Mouse (Mus musculus): Measurements from ENCODE around the gene Serpine1. TPM values are rescaled to one million over a fixed set of nuclear protein-coding genes. Genes with fewer than 3 reads are reported as not detected.

Gene Serpine1
- total and polyA plus RNA-seq, 3 experiments, result 0.04 to 0.11 TPM; not detected in 1

- H3K4me1 ChIP-seq (ENCODE audit: control insufficient read depth in 1 of 2, insufficient read depth in 2 of 2, low read length in 2 of 2), result peaks cover 3 to 5% of the 10 kb centered on the region in 2 experiments; a peak in 2 of 4 replicates
Observed at GRCm38 (mm10) chr5:137032641-137033074, 39.4 kb downstream of the Serpine1 start.

GRCm38 (mm10) chr5:137032033-137032421 is 40.0 kb downstream of the Serpine1 start:
- no peaks in the 10 kb centered on the region for H3K27me3 ChIP-seq (ENCODE audit: control insufficient read depth in 1 of 2, insufficient read depth in 2 of 2, low read length in 2 of 2)
- H3K27ac ChIP-seq (ENCODE audit: control insufficient read depth, low read depth, low read length), result peak overlapping the region; percentile 65; the same call in 1 of the 2 replicates
- no peaks in the 10 kb centered on the region; the same call in 1 of the 2 replicates for H3K79me2 ChIP-seq (ENCODE audit: control insufficient read depth, insufficient read depth, low read length, poor library complexity)
- DNase-seq (ENCODE audit: low read depth, low spot score), result peak; percentile 74
- TF ChIP-seq POLR2AphosphoS5 (IDR thresholded peaks at IDR 0.05; ENCODE audit: borderline replicate concordance, low read depth, low read length) (no peak), UBTF (IDR thresholded peaks at IDR 0.05; ENCODE audit: borderline replicate concordance, insufficient read depth, low read depth, low read length) (no peak), E2F4 (IDR thresholded peaks at IDR 0.05; ENCODE audit: borderline replicate concordance, low read depth, low read length) (no peak), CTCF (IDR thresholded peaks at IDR 0.05 in 2 of 3, conservative IDR thresholded peaks at IDR 0.05 in 1 of 3; ENCODE audit: control insufficient read depth in 1 of 3, insufficient read depth in 1 of 3, low read depth in 2 of 3, low read length in 3 of 3, poor library complexity in 1 of 3, severe bottlenecking in 1 of 3) (peak in 2 of 3 experiments; percentile 8 to 32; a peak in 3 of 6 replicates), JUND (IDR thresholded peaks at IDR 0.05; ENCODE audit: low read depth, low read length) (no peak), BHLHE40 (IDR thresholded peaks at IDR 0.05; ENCODE audit: borderline replicate concordance, low read depth, low read length) (0 out of 2 replicates have a peak, but pooled peaks have one; percentile 16)
- H3K4me3 ChIP-seq (ENCODE audit: control insufficient read depth in 1 of 2, insufficient read depth in 1 of 2, low read depth in 2 of 2, low read length in 2 of 2), result peak overlapping the region; percentile 70
- peaks cover 3 to 5% of the 10 kb centered on the region in 2 experiments; a peak in 2 of 4 replicates for H3K4me1 ChIP-seq (ENCODE audit: control insufficient read depth in 1 of 2, insufficient read depth in 2 of 2, low read length in 2 of 2)
- H3K9me3 ChIP-seq (replicated peaks; ENCODE audit: insufficient read depth, low read length), result no peaks in the 10 kb centered on the region
- H3K36me3 ChIP-seq (ENCODE audit: control insufficient read depth in 1 of 2, insufficient read depth in 2 of 2, low read length in 2 of 2), result peaks cover 0 to 2% of the 10 kb centered on the region in 2 experiments; a peak in 2 of 4 replicates
- H3K9ac ChIP-seq (ENCODE audit: control insufficient read depth, low read depth, low read length, poor library complexity, severe bottlenecking), result peak overlapping the region; percentile 76

More at GRCm38 (mm10) chr5:137032641-137033074, 39.4 kb downstream of the Serpine1 start:
- peaks cover 0 to 2% of the 10 kb centered on the region in 2 experiments; a peak in 3 of 4 replicates for H3K36me3 ChIP-seq (ENCODE audit: control insufficient read depth in 1 of 2, insufficient read depth in 2 of 2, low read length in 2 of 2)
- DNase-seq (ENCODE audit: low read depth, low spot score), result peak; percentile 96
- peak overlapping the region; percentile 75 to 76 for H3K4me3 ChIP-seq (ENCODE audit: control insufficient read depth in 1 of 2, insufficient read depth in 1 of 2, low read depth in 2 of 2, low read length in 2 of 2)
- H3K79me2 ChIP-seq (ENCODE audit: control insufficient read depth, insufficient read depth, low read length, poor library complexity), result no peaks in the 10 kb centered on the region; the same call in 1 of the 2 replicates
- TF ChIP-seq MYC (IDR thresholded peaks at IDR 0.05; ENCODE audit: low read depth, low read length), result peak; percentile 74; the same call in 1 of the 2 replicates
- TF ChIP-seq USF2 (IDR thresholded peaks at IDR 0.05; ENCODE audit: borderline replicate concordance in 1 of 2, insufficient read depth in 1 of 2, low read depth in 1 of 2, low read length in 2 of 2), result 0 out of 4 replicates have a peak, but pooled peaks of 1 of the 2 experiments have one; percentile 48
- 0 out of 4 replicates have a peak, but pooled peaks of 1 of the 2 experiments have one; percentile 21 for TF ChIP-seq EP300 (IDR thresholded peaks at IDR 0.05; ENCODE audit: low read depth in 1 of 2, low read length in 2 of 2)
- no peak for TF ChIP-seq POLR2AphosphoS2 (IDR thresholded peaks at IDR 0.05; ENCODE audit: low read length)
- TF ChIP-seq MAZ (IDR thresholded peaks at IDR 0.05; ENCODE audit: low read depth, low read length), result 0 out of 2 replicates have a peak, but pooled peaks have one; percentile 25
- peak; percentile 63 for TF ChIP-seq NRF1 (IDR thresholded peaks at IDR 0.05; ENCODE audit: insufficient read depth, low read depth, low read length, poor library complexity, severe bottlenecking)
- TF ChIP-seq SIN3A (IDR thresholded peaks at IDR 0.05; ENCODE audit: low read length), result peak; percentile 93
- TF ChIP-seq ETS1 (IDR thresholded peaks at IDR 0.05; ENCODE audit: low read depth, low read length), result peak; percentile 62; the same call in 1 of the 2 replicates
- TF ChIP-seq HCFC1 (IDR thresholded peaks at IDR 0.05; ENCODE audit: low read depth, low read length), result peak; percentile 24; the same call in 1 of the 2 replicates
- 0 out of 2 replicates have a peak, but pooled peaks have one; percentile 31 for TF ChIP-seq TCF12 (IDR thresholded peaks at IDR 0.05; ENCODE audit: low read depth, low read length)
- no peak for TF ChIP-seq SMC3 (IDR thresholded peaks at IDR 0.05; ENCODE audit: low read depth, low read length)
- TF ChIP-seq GATA1 (IDR thresholded peaks at IDR 0.05; ENCODE audit: low read depth, low read length), result no peak
- TF ChIP-seq USF1 (IDR thresholded peaks at IDR 0.05; ENCODE audit: low read depth, low read length), result peak; percentile 89
- TF ChIP-seq BHLHE40 (IDR thresholded peaks at IDR 0.05; ENCODE audit: borderline replicate concordance, low read depth, low read length), result peak; percentile 98
- no peak for TF ChIP-seq MAFK (IDR thresholded peaks at IDR 0.05; ENCODE audit: borderline replicate concordance, low read depth, low read length)
- peak; percentile 98 for TF ChIP-seq MXI1 (IDR thresholded peaks at IDR 0.05; ENCODE audit: low read depth, low read length)
- no peak for TF ChIP-seq TAL1 (IDR thresholded peaks at IDR 0.05; ENCODE audit: low read length)
- peak; percentile 34; the same call in 1 of the 2 replicates for TF ChIP-seq NELFE (IDR thresholded peaks at IDR 0.05; ENCODE audit: low read depth, low read length)
- peak; percentile 68; the same call in 1 of the 2 replicates for TF ChIP-seq UBTF (IDR thresholded peaks at IDR 0.05; ENCODE audit: borderline replicate concordance, insufficient read depth, low read depth, low read length)
- peak; percentile 96 for TF ChIP-seq MAX (IDR thresholded peaks at IDR 0.05; ENCODE audit: low read length)
- peak in 1 of 2 experiments; percentile 43; a peak in 1 of 4 replicates for TF ChIP-seq POLR2A (IDR thresholded peaks at IDR 0.05; ENCODE audit: control insufficient read depth in 1 of 2, insufficient read depth in 1 of 2, low read depth in 1 of 2, low read length in 2 of 2, poor library complexity in 1 of 2)
- H3K27me3 ChIP-seq (ENCODE audit: control insufficient read depth in 1 of 2, insufficient read depth in 2 of 2, low read length in 2 of 2), result no peaks in the 10 kb centered on the region
- H3K9ac ChIP-seq (ENCODE audit: control insufficient read depth, low read depth, low read length, poor library complexity, severe bottlenecking), result peak overlapping the region; percentile 76
- peak overlapping the region; percentile 65 for H3K27ac ChIP-seq (ENCODE audit: control insufficient read depth, low read depth, low read length)
- no peaks in the 10 kb centered on the region for H3K9me3 ChIP-seq (replicated peaks; ENCODE audit: insufficient read depth, low read length)

All from MEL (cell line).